Mouse (Mus musculus): ENCODE results near the gene Tarsl2.

Tarsl2 gene

DNA sequence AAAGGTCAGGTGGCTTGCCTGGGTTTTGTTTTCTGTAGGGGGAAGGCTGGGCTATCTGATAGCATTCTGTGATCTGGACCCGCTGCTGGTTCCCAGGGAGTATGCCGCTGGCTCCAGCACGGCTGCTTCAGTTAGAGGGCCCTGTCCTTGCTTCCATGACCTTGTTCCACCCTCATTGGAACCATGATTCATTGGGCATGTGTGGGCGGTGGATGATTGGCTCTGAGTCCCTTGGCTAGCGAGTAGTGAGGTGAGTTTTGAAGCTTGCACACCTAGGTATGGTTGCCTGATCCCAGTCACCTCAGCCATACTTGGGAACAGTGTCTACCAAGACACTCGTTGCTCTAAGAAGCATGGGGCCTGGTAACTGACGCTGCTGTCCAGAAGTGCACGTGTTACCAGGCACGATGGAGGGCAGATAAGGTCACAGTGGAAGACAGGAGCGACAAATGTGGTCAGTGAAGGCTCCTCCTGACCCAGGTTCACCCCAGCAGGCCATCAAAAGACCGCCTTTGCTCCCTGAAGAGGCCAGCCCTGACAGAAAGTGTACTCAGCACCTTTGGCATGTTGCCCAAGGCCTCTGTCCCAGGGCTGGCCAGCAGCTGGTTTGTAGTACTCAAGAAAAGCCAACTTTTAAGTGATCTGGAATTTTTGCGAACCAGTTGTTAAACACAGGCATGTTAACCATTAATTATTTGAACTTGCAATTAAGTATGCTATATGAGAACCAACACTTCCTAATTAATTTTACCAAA lies 92.8 kb downstream of the Tarsl2 start:
- DNase-seq (ENCODE audit: low spot score): no peak
